Mouse (Mus musculus): ENCODE measurements around the gene Atp2a3.

Gene Atp2a3

DNA sequence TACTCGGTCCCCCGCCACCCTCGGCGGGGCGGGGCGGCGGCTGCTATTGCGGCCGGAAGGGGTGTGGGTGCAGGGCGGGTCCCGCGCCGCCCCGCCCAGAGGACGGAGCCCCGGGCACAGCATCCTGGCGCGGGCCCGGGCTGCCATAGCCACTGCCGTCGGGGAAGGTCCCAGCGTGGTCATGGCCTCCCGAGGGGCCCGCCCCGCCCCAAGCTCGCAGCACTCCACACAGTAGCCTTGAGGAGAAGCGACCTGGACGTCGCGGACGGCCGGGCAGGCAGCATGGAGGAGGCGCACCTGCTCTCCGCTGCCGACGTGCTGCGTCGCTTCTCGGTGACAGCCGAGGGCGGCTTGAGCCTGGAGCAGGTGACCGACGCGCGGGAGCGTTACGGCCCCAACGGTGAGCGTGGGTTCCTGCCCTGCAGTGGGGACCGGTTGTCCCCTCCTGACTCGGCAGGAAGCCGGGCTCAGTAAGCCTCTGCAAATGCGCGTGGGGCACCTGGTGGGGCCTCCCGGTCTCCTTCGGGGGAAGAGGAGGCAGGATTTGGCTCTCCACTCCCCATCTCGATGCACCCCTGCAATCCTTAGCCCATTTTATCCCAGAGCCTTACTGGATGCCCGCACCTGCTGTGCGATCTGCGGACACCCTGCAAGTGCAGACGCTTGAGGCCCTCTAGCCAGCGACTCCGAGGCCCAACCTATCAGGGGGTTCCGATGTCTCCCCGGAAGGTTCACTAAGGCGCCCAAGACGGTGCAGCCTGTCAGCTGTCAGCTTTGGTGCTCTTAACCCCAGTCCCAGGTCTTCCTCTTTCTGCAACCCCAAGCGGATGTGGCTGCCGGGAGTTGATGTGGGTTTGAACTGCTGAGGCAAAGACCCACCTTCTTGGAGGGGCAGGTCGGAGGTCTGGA, at the start of gene Atp2a3:
Gene Atp2a3 (plus strand): TSS at position 98 of the 909 bp plus-strand sequence.
- no peak for DNase-seq

DNA sequence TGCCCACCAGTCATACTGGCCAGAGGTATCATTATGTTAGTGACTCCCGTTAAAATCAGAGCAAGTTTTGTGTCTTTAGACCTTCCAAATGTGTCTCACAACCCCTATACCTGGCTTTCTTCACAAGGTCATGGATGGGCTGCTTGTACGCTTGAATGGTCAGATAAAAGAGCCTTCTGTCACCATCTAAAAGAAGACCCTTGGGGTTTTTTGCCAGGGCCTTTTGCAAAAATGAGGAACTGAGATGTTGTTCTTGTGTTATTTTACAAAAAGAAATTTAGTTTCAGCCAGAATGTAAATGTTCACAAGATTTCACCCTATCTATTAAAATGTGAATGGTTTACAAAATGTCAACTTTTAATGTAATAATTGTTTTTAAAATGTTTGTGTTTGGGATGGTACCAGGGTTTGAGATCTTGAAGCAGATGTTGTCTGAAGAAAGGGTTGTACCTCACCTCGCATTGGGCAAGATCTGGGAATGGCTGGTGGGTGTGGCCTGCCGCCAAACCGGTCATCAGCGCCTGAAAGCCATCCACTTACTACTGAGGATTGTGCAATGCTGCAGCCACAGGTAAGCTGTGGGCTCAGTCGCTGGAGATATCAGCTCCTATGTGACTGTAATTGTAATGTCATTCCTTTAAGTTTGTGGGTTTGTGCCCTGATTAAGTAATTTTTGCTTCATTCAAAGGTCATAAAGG, 43.5 kb upstream of the Atp2a3 start:
- DNase-seq: no peak

DNA sequence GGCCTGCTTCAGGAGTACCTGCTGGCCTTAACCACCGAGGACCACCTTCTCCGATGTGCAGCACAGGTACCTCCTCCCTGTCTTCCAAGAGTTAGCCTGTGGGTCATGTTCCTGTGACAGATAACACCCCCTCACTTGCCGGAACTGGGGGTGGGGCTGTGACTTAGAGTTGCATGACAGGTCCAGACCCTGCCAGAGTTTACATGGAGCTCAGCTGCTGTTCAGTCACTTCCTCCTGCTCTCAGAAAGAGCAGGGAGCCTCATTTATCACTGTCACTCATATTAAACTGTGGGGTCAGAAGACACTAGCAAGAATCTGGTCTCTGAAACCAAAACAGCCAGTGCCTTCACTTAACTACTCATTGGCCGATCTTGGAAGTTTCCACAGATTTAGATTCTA, 37.9 kb upstream of the Atp2a3 start:
- DNase-seq: no peak

DNA sequence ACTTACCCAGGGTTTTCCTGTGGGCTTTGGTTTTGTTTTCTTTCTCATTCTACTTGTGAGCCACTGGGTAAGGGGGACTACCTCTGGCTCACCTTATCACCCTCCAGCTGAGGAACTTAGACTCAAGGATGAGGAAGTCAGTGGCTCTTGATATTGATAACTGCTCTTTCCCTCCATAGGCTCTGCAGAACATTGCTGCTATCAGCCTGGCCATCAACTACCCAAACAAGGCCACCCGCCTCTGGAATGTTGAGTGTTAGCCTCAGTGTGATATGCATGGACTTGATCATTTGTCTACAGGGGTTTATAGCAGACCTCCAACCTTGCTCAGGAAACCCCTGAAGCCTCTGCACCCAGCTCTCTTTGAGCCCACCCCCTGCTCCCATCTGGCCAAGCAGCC, 36.5 kb upstream of the Atp2a3 start:
- DNase-seq: no peak

DNA sequence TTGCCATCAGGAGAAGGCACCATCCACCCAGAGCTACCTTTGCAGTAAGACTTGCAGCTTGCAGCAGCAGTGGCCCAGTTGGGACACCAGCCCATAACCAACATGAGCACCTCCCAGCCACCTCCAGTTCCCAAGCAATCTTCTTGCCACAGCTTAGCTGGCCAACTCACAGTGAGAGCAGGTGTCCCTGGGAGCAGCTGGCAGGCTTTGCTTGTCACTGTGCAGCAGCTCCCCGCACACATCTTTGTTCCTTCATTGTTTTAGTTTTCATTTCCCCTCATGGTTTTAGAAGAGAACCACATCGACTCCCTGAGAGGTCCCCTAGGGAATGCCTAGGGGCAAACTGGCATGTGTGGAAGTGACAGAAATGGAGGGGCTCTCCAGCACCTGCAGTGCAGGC, 35.9 kb upstream of the Atp2a3 start:
- no peak for DNase-seq

DNA sequence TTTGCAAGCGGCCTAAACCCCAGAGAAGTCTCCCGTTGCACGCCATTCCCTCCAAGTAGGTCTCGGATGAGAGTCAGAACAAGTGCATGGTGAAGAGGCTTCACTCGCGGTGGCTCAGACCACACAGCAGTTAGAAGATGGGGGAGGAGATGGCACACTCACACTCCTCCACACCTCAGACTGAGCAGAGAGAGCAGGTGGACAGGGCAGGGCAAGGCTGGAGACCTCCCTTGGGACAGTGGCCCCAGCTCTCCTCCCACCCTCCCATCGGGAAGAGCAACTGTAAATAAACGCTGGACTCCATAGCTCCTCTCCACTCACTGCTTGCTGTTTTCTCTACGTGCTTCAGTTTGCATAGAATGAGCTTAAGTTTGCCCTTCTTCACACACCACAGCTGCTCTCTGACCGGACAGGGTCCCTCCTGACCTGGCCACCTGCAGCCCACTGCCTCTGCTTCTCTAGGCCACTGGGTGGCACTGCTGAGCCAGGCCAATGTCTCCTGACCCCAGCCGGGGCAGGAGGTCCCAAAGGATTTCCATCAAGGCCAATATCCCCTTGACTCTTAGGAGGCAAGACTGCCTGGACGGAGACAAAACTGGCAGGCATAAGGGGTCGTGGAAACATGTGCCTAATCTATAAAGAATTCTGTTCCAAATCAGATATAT, 34.6 kb upstream of the Atp2a3 start:
- peak; percentile 34 for DNase-seq

DNA sequence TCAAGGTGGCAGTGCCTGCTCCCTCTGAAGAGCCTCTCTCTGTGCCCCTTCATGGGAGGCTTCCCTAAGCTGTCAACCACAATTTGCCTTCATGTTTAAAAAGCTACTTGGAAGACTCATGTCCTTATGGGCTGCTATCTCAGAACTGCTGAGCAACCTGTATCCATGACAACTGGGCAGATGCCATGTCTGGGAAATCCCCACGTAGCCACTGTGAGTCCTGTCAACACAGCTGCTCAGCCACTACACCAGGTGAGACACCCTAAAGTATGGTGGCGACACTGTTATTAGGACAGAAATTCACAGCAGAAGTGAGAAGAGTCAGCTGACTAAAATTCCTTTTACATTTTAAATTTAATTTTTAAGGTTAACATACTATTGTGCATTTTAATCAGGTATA, 32.5 kb upstream of the Atp2a3 start:
- no peak for DNase-seq

DNA sequence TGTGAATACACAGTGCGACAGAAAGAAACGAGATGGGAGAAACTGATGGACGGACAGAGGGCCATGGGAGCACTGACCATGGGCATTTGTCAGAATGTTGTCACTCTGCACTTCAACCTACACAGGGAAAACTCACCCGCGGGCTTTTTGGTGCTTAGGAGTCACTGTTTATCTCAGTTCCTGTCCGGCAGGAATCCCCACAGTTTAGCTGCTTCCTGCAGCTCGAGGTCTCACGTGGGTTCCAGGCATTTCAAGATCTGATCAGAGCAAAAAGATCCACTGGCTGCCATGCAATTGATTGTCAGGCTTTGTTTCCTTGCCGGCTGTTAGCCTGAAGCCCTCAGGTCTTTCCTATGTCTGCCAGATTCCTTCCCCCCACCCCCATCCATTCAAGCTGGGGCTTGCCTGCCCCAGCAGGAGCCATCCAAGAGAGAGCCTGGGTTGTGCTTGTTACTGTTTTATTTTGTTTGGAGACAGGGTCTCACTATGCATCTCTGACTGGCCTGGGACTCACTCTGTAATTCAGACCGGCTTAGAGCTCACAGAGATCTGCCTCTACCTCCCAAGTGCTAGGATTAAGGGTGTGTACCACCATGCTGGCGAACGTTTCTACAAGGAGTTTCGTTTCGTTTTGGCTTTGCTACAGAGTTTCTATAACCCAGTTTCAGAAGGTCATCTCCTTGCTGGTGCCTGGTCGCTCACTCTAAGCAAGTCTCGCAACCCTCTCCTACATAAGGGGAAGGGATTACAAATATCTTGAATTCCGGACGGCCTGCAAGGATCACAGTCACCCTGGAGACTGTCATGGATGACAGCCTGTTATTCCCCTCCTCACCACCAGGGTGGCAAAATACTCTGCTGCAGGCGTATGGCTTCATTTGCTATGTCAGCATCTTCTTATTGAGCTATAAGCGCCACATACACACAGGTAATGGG, 20.5 kb upstream of the Atp2a3 start:
- DNase-seq: no peak

DNA sequence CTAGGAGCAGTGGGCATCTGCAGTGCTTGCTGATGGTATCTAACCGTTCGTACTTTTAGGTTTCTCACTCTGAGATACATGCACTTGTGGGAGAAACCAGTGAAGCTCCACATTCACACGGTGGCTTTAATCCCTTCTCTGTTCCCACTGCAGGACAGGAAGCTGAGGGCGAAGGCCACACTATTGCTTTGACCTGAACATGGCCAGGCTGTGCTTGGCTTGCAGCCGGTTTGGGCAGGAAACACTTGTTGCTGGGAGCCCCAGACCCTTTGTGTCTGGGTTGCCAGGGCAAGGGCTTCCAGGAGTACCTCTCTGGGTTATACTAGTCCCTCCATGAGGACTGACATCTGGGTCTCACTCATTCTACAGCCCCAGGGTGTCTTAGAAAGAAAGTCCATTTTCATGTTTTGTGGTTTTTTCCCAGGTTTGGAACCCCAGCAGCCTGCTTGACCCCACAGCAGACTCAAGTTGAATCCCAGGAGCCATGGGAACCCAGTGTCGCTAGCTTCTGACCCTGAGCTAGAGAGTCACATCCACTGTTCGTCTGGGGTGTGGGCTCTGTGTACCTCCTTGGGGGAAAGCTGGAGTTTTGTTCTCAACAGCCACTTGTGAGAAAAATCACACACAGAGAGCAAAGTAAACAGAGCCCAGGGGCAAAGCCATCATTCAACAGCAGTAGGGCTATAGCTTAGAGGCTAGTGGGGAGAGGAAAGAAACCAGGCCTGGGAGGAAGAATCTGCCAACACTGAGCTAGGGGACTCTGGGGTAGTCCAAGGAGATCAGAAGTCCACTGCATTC, 15.8 kb upstream of the Atp2a3 start:
- DNase-seq: no peak

DNA sequence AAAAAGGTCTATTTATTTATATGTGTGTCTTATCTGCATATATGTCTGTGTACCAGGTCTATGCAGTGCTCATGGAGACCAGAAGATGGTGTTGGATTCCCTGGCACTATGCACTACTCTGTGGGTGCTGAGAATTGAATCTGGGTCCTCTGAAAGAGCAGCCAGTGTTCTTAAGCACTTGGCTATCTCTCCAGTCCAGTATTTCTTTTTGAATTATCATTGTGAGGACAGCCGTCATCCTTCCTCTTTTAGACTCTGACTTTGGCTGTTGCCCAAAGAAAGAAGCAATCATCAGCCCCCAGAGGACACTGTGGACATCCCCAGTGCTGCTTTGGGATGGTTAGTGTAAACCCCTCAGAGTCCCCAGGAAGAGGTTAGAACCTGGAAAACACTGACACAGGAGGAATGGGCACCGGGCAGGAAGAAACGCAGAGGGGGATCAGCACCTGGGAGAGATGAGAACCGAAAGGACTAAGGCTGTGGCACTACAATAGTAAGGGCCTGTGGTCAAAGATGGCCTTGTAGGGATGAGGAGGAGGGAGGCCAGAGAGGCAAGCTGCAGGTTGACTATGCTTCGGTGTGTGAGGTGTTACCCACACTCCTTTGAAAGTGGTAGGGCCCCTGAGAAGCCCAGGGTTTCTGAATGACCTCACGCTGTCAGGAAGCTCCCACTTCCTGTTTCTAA, 15.0 kb upstream of the Atp2a3 start:
- DNase-seq: no peak

DNA sequence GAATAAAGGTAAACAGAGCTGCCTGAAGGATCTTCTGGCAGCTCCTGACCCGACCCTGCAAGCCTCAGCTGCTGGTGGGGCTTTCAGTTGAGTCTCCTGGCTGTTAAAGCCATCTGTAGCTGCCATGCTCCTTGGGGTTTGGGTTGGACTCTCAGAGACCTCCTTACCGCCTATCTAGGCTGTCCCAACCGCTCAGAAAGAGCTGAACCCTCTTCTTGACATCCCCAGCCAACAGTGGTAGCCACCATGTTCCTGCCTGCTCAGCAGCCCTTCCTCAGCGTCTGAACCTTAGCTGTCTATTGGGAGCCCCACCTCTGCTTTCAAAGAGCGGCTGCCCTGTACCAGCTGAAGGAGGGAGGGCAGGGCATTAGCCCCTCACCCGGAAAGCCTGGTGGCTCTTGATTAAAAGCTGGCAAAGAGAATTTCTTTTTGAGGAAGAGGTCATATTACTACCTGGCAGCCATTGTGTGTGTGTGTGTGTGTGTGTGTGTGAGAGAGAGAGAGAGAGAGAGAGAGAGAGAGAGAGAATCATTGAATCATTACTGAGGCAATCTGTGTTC, 14.3 kb upstream of the Atp2a3 start:
- no peak for DNase-seq

DNA sequence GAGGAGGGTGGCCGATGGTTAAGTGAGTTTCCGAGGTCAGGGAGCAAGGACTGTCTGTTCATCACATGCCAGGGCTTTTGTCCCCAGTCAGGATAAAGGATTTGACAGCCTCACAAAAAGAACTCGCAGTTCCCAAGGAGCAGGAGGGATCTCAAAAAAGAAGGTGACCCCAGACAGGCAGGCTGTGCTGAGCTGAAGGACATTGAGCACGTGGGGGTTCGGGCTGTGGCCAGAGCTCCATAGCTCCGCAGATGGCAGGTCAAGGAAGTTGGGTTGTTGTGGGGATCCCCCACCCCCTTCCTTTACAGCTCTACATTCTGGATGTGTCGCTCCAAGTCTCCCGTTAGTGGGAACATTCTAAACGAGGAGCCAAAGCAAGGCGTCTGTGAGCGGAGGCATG, 13.1 kb upstream of the Atp2a3 start:
- no peak for DNase-seq

DNA sequence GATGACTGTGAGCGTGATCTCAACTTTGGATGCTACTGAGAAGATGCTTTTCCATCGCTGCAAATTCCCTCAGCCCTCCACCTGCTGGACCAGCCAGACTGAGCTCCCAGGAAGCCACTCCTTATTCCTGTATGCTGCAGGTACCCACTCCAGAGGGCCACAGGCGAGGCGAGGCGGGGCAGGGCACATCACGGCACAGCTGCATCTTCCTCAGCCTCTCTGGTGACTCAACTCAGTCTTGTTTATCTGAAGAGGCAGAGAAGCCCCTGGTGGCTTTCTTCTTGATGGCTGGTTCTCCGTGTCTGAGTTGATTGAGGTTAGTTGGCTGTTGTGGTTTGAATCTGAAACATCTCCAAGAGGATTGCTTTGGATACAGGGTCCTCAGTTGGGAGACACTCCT, 12.7 kb upstream of the Atp2a3 start:
- DNase-seq: no peak

DNA sequence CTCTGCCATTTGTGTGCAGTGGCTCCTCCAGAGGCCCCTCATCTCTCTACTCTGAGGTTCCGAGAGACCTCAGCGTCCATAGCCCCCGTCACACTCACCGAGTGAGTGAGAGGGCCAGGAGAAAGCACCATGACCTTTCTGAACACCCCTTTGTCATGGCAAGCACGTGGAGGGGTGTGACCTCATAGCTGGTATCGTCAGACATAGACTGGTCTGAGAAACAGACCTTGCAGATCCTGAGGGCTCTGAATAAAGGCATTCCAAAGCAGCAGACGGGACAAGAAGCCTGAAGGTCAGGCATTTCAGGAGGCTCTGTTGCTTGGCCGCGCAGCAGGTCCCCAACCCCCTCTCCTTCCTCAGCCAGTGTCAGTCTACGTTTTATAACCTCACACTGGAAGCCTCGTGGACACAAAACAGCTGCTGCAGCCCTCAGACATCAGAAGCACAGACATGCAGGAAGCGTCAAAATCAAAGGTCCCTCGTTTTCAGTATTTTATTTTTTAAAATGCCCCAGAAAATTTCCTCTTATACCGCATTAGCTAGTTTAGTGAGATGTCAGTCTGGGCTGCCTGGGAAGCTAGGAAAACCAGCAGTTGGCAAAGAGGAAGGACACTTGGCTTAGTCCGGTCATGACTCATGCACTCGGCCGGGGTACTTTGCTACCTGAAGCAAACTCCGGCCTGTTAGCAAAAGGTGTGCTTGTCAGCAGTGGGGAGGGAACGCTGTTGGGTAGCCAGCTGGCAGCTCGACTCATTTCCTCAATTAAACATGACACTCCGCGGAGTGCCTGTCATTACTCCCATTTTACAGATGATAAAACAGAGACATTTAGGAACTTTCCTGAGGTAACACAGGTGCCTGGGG, 9.6 kb upstream of the Atp2a3 start:
- DNase-seq: no peak

DNA sequence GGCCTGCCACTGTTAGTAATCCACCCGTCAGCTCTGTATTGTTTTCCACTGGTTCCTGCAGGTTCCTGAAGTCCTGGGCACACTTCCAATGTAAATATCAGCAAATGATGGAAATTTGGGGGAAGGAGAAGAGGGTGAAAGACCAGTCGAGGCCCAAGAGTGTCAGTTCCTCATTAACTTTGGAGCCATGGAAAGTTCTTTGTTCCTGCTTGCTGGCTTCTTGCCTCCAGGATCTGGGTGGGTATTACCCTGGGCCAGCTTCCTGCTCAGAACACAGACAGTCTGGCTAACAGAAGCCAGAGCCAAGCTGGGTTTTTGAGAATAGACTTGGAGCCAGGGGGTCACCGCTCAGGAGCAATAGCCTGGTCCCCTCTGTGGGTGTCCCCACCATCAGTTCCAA, 8.7 kb upstream of the Atp2a3 start:
- no peak for DNase-seq

DNA sequence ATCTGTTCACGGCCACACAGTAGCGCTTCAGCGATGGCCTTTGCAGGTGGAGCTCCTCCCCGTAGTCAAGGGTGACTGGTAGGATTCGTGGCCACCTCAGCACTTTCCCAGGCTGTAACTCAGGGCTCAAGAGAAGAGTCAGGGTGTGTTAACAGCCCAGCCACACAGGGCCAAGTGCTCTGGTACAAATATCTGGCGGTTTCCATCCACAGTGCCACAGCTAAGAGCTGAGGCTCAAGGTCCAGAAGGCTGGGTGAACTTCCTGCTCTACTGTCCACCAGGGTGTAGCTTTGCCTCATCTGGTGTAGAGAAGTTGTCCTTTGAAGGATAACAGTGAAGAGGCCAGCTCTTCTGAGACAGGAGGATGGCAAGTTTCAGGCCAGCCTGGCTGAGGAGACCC, 8.3 kb upstream of the Atp2a3 start:
- no peak for DNase-seq

DNA sequence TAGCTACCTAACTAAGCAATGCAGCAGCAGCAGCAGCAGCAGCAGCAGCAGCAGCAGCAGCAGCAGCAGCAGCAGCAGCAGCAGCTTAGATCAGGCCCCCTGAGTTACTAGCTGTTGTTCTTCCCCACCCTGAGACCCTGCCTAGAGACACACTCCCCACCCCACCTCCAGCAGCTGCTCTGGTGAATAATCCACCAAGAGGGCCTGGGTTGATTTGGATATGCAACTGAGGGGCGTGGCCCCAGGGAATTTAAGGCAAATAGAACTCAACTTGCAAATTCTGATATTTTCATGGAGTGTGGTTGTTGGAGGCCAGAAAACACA, 7.9 kb upstream of the Atp2a3 start:
- no peak for DNase-seq

DNA sequence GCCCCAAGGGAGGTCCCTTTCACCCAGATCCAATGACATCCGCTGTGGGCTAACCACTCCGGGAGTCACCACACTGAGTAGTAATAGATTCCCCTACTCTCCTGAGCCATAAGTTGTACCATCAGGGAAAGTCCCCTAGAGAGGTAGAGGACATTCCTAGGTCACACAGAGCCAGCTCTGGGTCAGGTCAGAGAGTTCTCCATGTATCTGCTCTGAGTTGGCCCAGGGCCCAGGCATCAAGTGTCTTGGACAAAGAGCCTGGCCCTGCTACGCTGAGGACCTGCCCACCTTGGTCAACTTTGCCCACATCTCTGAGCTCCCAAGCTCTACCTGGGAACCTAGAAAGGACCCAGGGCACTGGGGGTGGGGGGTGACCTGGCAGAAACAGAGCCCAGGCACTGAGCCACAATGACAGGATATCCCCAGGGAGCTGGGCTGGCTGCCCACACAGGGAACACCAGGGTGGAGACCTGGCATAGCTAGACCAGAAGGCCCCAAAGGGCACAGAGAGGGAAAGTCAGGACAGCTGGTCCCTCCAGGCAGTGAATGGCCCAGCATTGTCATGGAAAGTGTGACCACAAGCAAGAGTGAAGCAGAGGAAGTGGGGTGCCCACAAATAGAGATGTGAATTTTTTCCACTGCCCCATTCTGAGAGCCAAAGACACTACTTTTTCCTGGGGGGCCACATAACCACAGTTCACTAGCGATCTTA, 7.4 kb upstream of the Atp2a3 start:
- DNase-seq: no peak

DNA sequence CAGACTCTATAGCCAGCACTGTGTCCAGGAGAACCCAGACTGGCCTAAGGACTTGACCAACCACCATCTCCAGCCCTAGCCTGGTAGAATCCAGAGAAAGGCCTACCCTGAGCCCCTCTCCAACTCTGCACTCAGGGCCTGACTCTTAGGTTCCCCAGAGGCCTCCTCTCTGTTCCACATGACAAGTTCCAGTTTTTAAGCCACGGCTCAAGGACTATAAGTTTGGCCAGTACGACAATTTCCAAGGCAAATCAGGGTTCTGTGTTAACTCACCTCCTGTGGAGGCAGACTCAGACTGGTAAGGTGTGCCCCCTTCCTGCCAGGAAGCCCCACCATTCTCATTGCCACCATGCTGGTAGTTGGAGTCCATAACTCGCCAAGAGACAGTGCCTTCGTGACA, 6.8 kb upstream of the Atp2a3 start:
- no peak for DNase-seq
